Mouse (Mus musculus): Measurements from ENCODE around the gene Ppfia3. TPM values are rescaled to one million over a fixed set of nuclear protein-coding genes. Genes with fewer than 3 reads are reported as not detected.

Ppfia3 gene
- total RNA-seq (2023) = not detected

GRCm38 (mm10) chr7:45366652-45367019 lies at the start of gene Ppfia3:
Gene Ppfia3, minus strand, starts transcription at chr7:45367019.

GRCm38 (mm10) chr7:45413113-45413863 lies 46.5 kb upstream of the Ppfia3 start, which contains the start of gene Ntf5:
Gene Ntf5, plus strand, starts transcription at chr7:45413695.

GRCm38 (mm10) chr7:45405091-45406075 lies 38.6 kb upstream of the Ppfia3 start, which contains the start of gene Kcna7:
Gene Kcna7, plus strand, starts transcription at chr7:45405653.

GRCm38 (mm10) chr7:45395578-45396336 lies 28.9 kb upstream of the Ppfia3 start, which contains the start of gene Snrnp70:
Gene Snrnp70, minus strand, starts transcription at chr7:45395742.

GRCm38 (mm10) chr7:45370475-45371311 lies 3.9 kb upstream of the Ppfia3 start, which contains the start of gene Lin7b:
Gene Lin7b, minus strand, starts transcription at chr7:45370583.

GRCm38 (mm10) chr7:45335056-45335455 lies 31.8 kb downstream of the Ppfia3 start, which contains the start of gene Hrc:
Gene Hrc, plus strand, starts transcription at chr7:45335290.

GRCm38 (mm10) chr7:45333431-45333982 lies 33.3 kb downstream of the Ppfia3 start, which contains the start of gene Trpm4:
Gene Trpm4, minus strand, starts transcription at chr7:45333780.

Other genes starting within 250 kb of the Ppfia3 start
- 1,000 to 10,000 TPM in 1 of 2 experiments, 100 to 1,000 TPM in 1; 885 to 1,040 TPM for gene Rps11, start 242.6 kb downstream of the Ppfia3 start, total RNA-seq (2023)
- 1,000 to 10,000 TPM; 1,010 to 1,095 TPM for gene Rpl13a, start 238.3 kb downstream of the Ppfia3 start, total RNA-seq (2023)
- not detected for gene Gm45713, start 230.8 kb downstream of the Ppfia3 start, total RNA-seq (2023)
- 10 to 100 TPM; 23.6 to 24.1 TPM for gene Flt3l, start 230.6 kb downstream of the Ppfia3 start, total RNA-seq (2023)
- gene Pih1d1, start 212.7 kb downstream of the Ppfia3 start, total RNA-seq (2023) = 10 to 100 TPM; 40.2 to 48.4 TPM
- gene Aldh16a1, start 212.4 kb downstream of the Ppfia3 start, total RNA-seq (2023) = 100 to 1,000 TPM in 1 of 2 experiments, 10 to 100 TPM in 1; 79.9 to 118 TPM
- gene Slc17a7, start 203.1 kb downstream of the Ppfia3 start, total RNA-seq (2023) = not detected
- gene Gfy, start 187.4 kb downstream of the Ppfia3 start, total RNA-seq (2023) = not detected
- gene Pth2, start 186.0 kb downstream of the Ppfia3 start, total RNA-seq (2023) = not detected
- under 1 TPM in 1 of 2 experiments, not detected in 1; 0.20 TPM for gene Ccdc155, start 162.1 kb downstream of the Ppfia3 start, total RNA-seq (2023)
- under 1 TPM; 0.58 to 0.95 TPM for gene Dkkl1, start 154.9 kb downstream of the Ppfia3 start, total RNA-seq (2023)
- gene Tead2, start 151.3 kb downstream of the Ppfia3 start, total RNA-seq (2023) = not detected
- gene Cd37, start 127.9 kb downstream of the Ppfia3 start, total RNA-seq (2023) = 100 to 1,000 TPM; 351 to 377 TPM
- under 1 TPM; 0.31 to 0.78 TPM for gene Slc6a16, start 125.9 kb downstream of the Ppfia3 start, total RNA-seq (2023)
- under 1 TPM in 1 of 2 experiments, not detected in 1; 0.33 TPM for gene Slc6a21, start 89.5 kb downstream of the Ppfia3 start, total RNA-seq (2023)
- 1 to 10 TPM; 3.5 to 4.6 TPM for gene Trpm4, start 33.2 kb downstream of the Ppfia3 start, total RNA-seq (2023)
- gene Hrc, start 31.7 kb downstream of the Ppfia3 start, total RNA-seq (2023) = not detected
- not detected for gene Lin7b, start 3.6 kb upstream of the Ppfia3 start, total RNA-seq (2023)
- gene Snrnp70, start 28.7 kb upstream of the Ppfia3 start, total RNA-seq (2023) = 100 to 1,000 TPM; 286 to 302 TPM
- not detected for gene Kcna7, start 38.6 kb upstream of the Ppfia3 start, total RNA-seq (2023)
- gene Ntf5, start 46.7 kb upstream of the Ppfia3 start, total RNA-seq (2023) = not detected
- gene Lhb, start 53.8 kb upstream of the Ppfia3 start, total RNA-seq (2023) = not detected
- gene Gys1, start 67.8 kb upstream of the Ppfia3 start, total RNA-seq (2023) = 10 to 100 TPM; 49.3 to 67.0 TPM
- gene Ruvbl2, start 71.1 kb upstream of the Ppfia3 start, total RNA-seq (2023) = 10 to 100 TPM; 31.3 to 32.1 TPM
- 1,000 to 10,000 TPM; 1,155 to 1,244 TPM for gene Ftl1, start 92.9 kb upstream of the Ppfia3 start, total RNA-seq (2023)
- gene Bax, start 99.9 kb upstream of the Ppfia3 start, total RNA-seq (2023) = 10 to 100 TPM; 42.2 to 50.4 TPM
- not detected for gene Tulp2, start 114.9 kb upstream of the Ppfia3 start, total RNA-seq (2023)
- 1 to 10 TPM in 1 of 2 experiments, under 1 TPM in 1; 0.80 to 1.9 TPM for gene Gm45808, start 119.8 kb upstream of the Ppfia3 start, total RNA-seq (2023)
- gene Dhdh, start 121.8 kb upstream of the Ppfia3 start, total RNA-seq (2023) = 1 to 10 TPM; 6.0 to 7.5 TPM
- 100 to 1,000 TPM; 103 to 126 TPM for gene Nucb1, start 143.4 kb upstream of the Ppfia3 start, total RNA-seq (2023)
- 100 to 1,000 TPM; 173 to 218 TPM for gene Ppp1r15a, start 159.2 kb upstream of the Ppfia3 start, total RNA-seq (2023)
- gene Plekha4, start 159.3 kb upstream of the Ppfia3 start, total RNA-seq (2023) = not detected
- gene Hsd17b14, start 187.9 kb upstream of the Ppfia3 start, total RNA-seq (2023) = not detected
- gene Bcat2, start 203.1 kb upstream of the Ppfia3 start, total RNA-seq (2023) = 10 to 100 TPM; 32.2 to 35.8 TPM
- gene Fgf21, start 248.5 kb upstream of the Ppfia3 start, total RNA-seq (2023) = not detected

Measured in neutrophil, adult 59 days (primary cell).